Mouse (Mus musculus): ENCODE measurements at regions not wholly inside any gene's neighbourhood (a gene's known extent, or its start where the extent isn't known, plus 50 kb on each side); places are given as distances from the start of the nearest gene placed in this dataset.
A peak's percentile ranks its signal among the peaks of the same experiment; 100 is the strongest.

DNA sequence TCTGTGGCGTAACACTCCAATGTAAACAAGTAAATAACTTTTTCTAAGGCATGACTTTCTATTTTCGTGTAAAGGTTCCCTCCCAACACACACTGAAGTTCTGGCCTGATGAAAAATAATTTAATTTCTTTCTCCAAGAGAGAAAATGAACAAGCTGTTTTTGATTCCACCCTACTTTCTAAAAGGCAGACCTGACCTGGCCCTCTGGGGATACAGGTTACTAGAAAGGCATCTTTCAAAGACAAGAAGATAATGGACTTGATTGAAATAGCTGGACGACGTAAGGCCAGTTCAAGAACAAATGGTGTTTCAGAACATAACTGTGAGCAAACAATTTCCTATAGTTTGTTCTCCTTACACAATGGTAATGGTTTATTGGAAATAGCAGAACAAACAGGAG lies 273.5 kb downstream of the Ptprc start:
- H3K9me3 ChIP-seq (ENCODE audit: control insufficient read depth, low read length) = no peaks in the 10 kb centered on the region
- H3K36me3 ChIP-seq (ENCODE audit: control insufficient read depth, insufficient read depth, low read length) = peaks cover 3% of the 10 kb centered on the region; the same call in 1 of the 2 replicates
- H3K4me1 ChIP-seq (ENCODE audit: control insufficient read depth, insufficient read depth, low read length) = peaks cover 27% of the 10 kb centered on the region
- TF ChIP-seq POLR2A (IDR thresholded peaks at IDR 0.05; ENCODE audit: borderline replicate concordance, extremely low read depth, insufficient read depth, insufficient read length) = no peak
- DNase-seq (ENCODE audit: low spot score) = no peak
- 57% methylated on average over 4 of the region's 4 CpGs for WGBS
- peak overlapping the region; percentile 65 for H3K4me2 ChIP-seq (replicated peaks; ENCODE audit: low read depth, low read length, severe bottlenecking)
- H3K27me3 ChIP-seq (ENCODE audit: control insufficient read depth, insufficient read depth, low read length) = no peaks in the 10 kb centered on the region
- ATAC-seq (ENCODE audit: low FRiP score, low read depth) = no peak
- no peak overlapping the region for H3K9ac ChIP-seq (ENCODE audit: low read depth, low read length, severe bottlenecking)
- peak overlapping the region; percentile 73 for H3K4me3 ChIP-seq (replicated peaks; ENCODE audit: low read length)
- H3K27ac ChIP-seq (replicated peaks; ENCODE audit: low read depth, low read length) = no peak overlapping the region

DNA sequence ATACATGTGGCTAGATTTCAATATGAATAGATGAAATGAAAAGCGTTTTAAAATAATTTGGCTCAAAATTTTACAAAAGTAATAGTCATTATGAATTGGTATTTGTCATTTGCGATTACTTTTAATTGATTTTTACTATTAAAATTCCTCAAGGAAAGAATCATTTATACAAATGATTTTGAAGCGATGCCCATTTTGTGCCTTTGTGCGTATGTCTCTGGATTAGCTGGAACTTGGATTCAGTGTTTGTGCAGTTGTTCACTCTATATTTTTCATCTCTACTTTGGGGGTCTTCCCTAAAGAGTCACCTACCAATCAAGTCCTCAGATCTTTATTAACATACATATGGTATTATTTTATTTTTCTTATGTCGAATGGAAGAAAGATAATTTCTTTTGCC lies 274.3 kb downstream of the Ptprc start:
- peak overlapping the region; percentile 90 for H3K9ac ChIP-seq (ENCODE audit: low read depth, low read length, severe bottlenecking)
- H3K4me3 ChIP-seq (replicated peaks; ENCODE audit: low read length) = peak overlapping the region; percentile 73
- 51% methylated on average over 5 of the region's 5 CpGs for WGBS
- peak overlapping the region; percentile 65 for H3K4me2 ChIP-seq (replicated peaks; ENCODE audit: low read depth, low read length, severe bottlenecking)
- no peak for DNase-seq (ENCODE audit: low spot score)
- no peak for TF ChIP-seq POLR2A (IDR thresholded peaks at IDR 0.05; ENCODE audit: borderline replicate concordance, extremely low read depth, insufficient read depth, insufficient read length)
- H3K27me3 ChIP-seq (ENCODE audit: control insufficient read depth, insufficient read depth, low read length) = no peaks in the 10 kb centered on the region
- peak overlapping the region; percentile 95 for H3K27ac ChIP-seq (replicated peaks; ENCODE audit: low read depth, low read length)
- no peak for ATAC-seq (ENCODE audit: low FRiP score, low read depth)
- no peaks in the 10 kb centered on the region for H3K9me3 ChIP-seq (ENCODE audit: control insufficient read depth, low read length)
- peaks cover 19% of the 10 kb centered on the region for H3K4me1 ChIP-seq (ENCODE audit: control insufficient read depth, insufficient read depth, low read length)
- H3K36me3 ChIP-seq (ENCODE audit: control insufficient read depth, insufficient read depth, low read length) = 0 out of 2 replicates have a peak, but pooled peaks cover 3% of the 10 kb centered on the region

DNA sequence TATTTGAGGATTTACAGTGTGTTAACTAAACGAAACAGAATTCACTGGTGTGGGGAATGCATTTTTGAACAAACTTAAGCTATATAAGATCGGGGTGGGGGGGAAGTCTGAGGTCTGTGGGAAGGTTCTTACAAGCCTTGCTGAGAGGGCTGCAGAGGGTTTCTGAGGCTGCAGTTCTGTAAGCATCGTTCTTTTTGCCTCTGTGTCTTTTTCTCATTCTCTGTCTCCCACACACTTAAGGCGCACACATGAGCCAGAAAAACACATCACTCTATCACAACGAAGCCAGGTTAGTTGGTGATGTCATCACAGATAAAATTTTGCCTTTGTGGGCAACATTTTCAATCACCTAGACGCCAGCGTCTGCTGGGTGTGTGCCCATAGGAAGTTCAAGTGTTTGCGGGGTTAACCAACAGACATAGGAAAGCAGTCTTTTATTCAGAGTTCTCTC lies 274.9 kb downstream of the Ptprc start:
- no peaks in the 10 kb centered on the region for H3K9me3 ChIP-seq (ENCODE audit: control insufficient read depth, low read length)
- H3K27ac ChIP-seq (replicated peaks; ENCODE audit: low read depth, low read length) = peak overlapping the region; percentile 95
- H3K4me3 ChIP-seq (replicated peaks; ENCODE audit: low read length) = peak overlapping the region; percentile 73
- TF ChIP-seq POLR2A (IDR thresholded peaks at IDR 0.05; ENCODE audit: borderline replicate concordance, extremely low read depth, insufficient read depth, insufficient read length) = no peak
- peak overlapping the region; percentile 65 for H3K4me2 ChIP-seq (replicated peaks; ENCODE audit: low read depth, low read length, severe bottlenecking)
- WGBS = 4% methylated on average over 8 of the region's 8 CpGs
- peak overlapping the region; percentile 90 for H3K9ac ChIP-seq (ENCODE audit: low read depth, low read length, severe bottlenecking)
- peaks cover 15% of the 10 kb centered on the region for H3K4me1 ChIP-seq (ENCODE audit: control insufficient read depth, insufficient read depth, low read length)
- 0 out of 2 replicates have a peak, but pooled peaks cover 3% of the 10 kb centered on the region for H3K36me3 ChIP-seq (ENCODE audit: control insufficient read depth, insufficient read depth, low read length)
- ATAC-seq (ENCODE audit: low FRiP score, low read depth) (peak; percentile 60), DNase-seq (ENCODE audit: low spot score) (peak; percentile 23)
- H3K27me3 ChIP-seq (ENCODE audit: control insufficient read depth, insufficient read depth, low read length) = no peaks in the 10 kb centered on the region

DNA sequence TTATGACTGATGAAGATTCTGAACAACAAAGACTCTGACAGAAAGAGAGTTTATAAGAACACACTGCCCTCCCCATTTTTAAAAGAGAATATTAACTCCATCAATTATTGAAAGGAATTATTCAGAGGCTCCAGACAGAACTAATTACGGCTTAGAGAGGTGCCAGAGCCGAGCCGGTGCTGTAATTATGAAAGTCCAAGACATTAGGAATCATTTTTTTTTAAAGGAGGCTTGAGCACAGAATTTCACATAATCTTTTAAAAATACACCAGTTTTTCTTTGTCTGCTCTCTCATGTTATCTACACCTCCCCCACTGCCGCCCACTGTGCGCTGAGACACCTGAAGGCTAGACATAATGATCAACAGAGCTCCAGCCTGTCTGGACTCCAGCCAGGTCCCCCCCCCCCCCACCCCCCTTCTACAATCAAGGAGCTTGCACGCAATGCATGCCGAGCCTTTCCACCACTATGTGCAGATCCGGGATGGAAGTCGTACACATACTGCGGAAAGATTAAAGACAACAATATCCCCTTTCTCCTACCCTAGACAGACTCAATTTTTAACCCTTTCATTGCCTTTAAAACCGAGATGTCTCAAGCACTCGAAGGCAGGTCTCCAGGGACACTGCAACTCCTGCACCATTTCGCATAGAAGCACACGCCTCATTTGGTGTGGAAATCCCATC lies 275.4 kb downstream of the Ptprc start:
- H3K27ac ChIP-seq (replicated peaks; ENCODE audit: low read depth, low read length) = peak overlapping the region; percentile 95
- 1% methylated on average over 14 of the region's 14 CpGs for WGBS
- H3K4me3 ChIP-seq (replicated peaks; ENCODE audit: low read length) = peak overlapping the region; percentile 73
- H3K9ac ChIP-seq (ENCODE audit: low read depth, low read length, severe bottlenecking) = peak overlapping the region; percentile 90
- peak; percentile 84 for DNase-seq (ENCODE audit: low spot score)
- peak; percentile 37; the same call in 1 of the 2 replicates for TF ChIP-seq POLR2A (IDR thresholded peaks at IDR 0.05; ENCODE audit: borderline replicate concordance, extremely low read depth, insufficient read depth, insufficient read length)
- H3K4me1 ChIP-seq (ENCODE audit: control insufficient read depth, insufficient read depth, low read length) = peaks cover 12% of the 10 kb centered on the region
- H3K9me3 ChIP-seq (ENCODE audit: control insufficient read depth, low read length) = no peaks in the 10 kb centered on the region
- no peaks in the 10 kb centered on the region for H3K27me3 ChIP-seq (ENCODE audit: control insufficient read depth, insufficient read depth, low read length)
- H3K36me3 ChIP-seq (ENCODE audit: control insufficient read depth, insufficient read depth, low read length) = 0 out of 2 replicates have a peak, but pooled peaks cover 3% of the 10 kb centered on the region
- H3K4me2 ChIP-seq (replicated peaks; ENCODE audit: low read depth, low read length, severe bottlenecking) = peak overlapping the region; percentile 65
- peak; percentile 81 for ATAC-seq (ENCODE audit: low FRiP score, low read depth)

DNA sequence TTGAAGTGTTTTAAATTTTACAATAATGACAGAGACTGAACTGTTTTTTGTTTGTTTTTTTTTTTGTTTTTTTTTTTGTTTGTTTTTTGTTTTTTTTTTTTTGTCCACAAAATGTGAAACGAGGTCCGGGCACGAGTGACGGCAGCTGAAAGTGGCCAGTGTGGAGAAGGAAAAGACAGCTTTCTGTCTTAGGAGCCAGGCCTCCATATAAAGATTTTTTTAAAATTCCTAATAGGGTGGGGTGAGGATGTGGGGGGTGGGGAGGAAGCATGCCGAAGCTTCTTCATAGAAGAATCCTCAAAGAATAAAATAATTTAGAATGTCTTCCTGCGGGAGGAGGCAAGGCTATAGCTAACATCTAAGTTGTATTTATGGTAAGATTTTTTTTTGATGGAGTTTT lies 276.2 kb downstream of the Ptprc start:
- Histone ChIP-seq H3K27ac (replicated peaks; ENCODE audit: low read depth, low read length) (peak overlapping the region; percentile 95), H3K4me1 (ENCODE audit: control insufficient read depth, insufficient read depth, low read length) (peaks cover 12% of the 10 kb centered on the region), H3K9me3 (ENCODE audit: control insufficient read depth, low read length) (no peaks in the 10 kb centered on the region), H3K36me3 (ENCODE audit: control insufficient read depth, insufficient read depth, low read length) (0 out of 2 replicates have a peak, but pooled peaks cover 3% of the 10 kb centered on the region), H3K27me3 (ENCODE audit: control insufficient read depth, insufficient read depth, low read length) (no peaks in the 10 kb centered on the region), H3K9ac (ENCODE audit: low read depth, low read length, severe bottlenecking) (peak overlapping the region; percentile 90), H3K4me2 (replicated peaks; ENCODE audit: low read depth, low read length, severe bottlenecking) (peak overlapping the region; percentile 65), H3K4me3 (replicated peaks; ENCODE audit: low read length) (peak overlapping the region; percentile 73)
- DNase-seq (ENCODE audit: low spot score) = peak; percentile 58
- 3% methylated on average over 6 of the region's 6 CpGs for WGBS
- TF ChIP-seq POLR2A (IDR thresholded peaks at IDR 0.05; ENCODE audit: borderline replicate concordance, extremely low read depth, insufficient read depth, insufficient read length) = no peak
- ATAC-seq (ENCODE audit: low FRiP score, low read depth) = no peak

All from limb, embryonic 14.5 days (tissue).